Mouse (Mus musculus) monocyte, adult 2 months (primary cell): ENCODE data around the gene 4921536K21Rik.

ENCODE experiments used
- DNase-seq, 2 experiments: peaks; one replicate each; pipeline ENCODE4 v3.0.0; 2022; ENCODE audit warnings: low spot score in 2 of 2, low read depth in 1 of 2

4921536K21Rik gene

DNA sequence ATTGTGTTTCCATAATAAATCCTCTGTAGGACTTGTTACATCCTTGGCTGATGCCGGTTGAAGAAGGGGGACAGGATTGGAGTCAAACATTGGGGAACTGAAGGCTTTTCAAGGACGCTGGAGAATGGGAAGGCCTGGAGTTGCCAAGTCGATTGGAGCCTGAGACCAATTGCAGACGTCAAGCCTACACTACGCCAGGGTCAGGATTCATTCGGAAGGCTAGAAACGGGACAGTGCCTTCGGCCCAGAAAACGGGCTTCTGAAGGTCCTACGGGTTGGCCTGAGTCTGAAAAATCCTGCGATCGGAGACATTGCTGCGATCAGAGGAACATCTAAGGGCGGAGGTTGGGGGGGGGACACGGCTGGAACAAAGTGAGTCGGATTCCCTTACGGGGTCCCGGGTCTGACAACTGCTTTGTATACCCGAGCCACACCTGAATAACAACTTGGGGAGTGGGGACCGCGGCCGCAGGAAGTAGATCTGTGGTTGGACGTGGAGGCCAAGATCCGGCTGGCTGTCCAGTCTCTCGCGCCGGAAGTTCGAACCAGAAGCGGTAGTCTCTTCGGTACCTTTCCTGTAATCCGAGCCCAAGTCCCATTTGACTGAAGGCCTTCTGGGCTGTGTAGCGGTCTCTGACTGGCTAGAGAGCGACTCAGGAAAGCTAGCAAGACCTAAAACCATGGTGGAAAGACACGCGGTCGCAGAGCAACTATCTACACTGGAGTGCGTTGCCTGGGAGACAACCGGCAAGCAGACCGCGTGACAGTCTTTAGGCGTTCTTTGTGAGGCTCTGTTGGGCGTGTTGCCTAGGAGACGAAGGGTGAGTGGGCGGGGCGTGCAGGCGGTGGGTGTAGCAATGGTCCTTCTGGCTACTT, at the start of gene 4921536K21Rik, which contains the start of gene Dusp18:
4921536K21Rik (minus strand) TSS at position 693 of the 876 bp plus-strand sequence.
Dusp18 (plus strand) TSS at position 835 of the 876 bp plus-strand sequence.
- peak; percentile 86 to 92 for DNase-seq

DNA sequence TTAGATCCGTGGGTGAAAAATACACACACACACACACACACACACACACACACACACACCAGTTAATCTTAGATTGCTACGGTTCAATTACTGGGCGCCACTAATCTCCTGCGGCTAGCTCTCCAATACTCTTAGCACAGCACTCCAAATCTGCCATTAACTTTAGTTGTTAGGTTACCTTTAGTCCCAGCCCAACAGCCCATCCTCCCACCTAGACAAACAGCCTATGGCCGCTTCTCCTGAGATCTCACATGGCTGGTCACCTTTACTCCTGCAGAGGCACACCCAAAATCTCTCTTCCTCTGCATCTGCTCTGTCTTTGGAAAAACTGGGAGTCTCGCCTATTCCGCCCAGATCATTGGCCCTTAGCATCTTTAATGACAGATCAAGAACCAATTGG, 46.5 kb upstream of the 4921536K21Rik start:
- no peak for DNase-seq

DNA sequence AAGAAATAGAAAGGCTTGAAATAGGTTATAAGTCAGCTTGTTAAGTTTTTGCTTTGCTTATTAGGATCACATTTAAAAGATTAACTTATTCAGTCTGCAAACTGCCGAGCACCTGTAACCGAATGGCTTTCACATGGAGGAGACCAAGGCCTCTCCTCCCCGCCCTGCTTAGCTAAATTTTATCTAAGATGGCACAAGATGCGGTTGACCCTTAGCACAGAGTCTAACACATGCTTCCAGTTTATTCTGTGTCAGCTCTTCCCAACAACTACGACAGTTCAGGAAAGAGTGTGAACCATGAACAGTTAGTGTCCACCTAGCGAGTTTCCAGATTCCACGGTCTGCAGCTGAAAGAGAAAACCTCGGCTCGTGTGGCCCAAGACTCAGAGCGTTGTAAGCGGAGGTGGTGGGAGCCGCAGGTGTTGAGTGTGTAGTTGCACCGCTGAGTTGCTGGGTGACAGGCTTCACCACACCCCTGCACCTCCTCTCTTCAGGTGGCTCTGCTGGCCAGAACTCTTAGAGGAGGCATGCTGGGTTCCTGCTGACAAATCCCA, 42.5 kb upstream of the 4921536K21Rik start:
- no peak for DNase-seq

DNA sequence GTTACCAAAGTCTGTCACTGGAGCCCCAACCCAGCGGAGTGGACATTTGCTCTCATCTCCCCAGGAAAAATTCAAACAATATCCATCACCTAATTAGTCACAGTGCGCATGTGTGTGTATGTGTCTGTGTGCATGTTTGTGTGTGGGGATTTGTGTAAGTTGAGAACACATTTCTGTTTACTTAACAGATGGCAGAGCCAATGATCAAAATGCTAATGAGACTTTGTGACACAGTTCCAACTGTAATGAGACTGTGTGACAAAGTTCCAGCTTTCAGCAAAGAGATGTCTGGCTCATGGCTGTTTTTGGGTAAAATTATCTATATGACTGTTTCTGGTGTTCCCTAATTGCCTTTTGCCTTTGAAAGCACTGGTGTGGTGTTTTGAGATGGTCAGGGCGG, 41.4 kb upstream of the 4921536K21Rik start:
- no peak for DNase-seq

DNA sequence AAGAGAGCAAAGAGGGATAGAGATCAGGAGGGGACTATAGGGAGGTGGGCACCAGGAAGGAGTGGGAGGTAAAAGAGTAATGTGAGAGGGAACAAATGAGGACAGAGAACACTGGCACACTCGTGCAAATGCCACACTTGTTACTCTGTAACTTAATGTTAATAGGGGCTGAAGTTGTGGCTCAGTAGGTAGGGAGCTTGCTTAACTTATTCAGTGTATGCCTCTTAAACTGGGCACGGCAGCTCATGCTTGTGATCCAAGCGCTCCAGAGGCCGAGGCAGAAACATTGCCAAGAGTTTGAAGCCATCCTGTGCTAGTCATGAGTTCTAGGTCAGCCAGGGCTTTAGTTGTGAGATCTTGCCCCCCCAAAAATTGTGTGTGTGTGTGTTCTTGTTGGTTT, 40.2 kb upstream of the 4921536K21Rik start:
- DNase-seq, result no peak

DNA sequence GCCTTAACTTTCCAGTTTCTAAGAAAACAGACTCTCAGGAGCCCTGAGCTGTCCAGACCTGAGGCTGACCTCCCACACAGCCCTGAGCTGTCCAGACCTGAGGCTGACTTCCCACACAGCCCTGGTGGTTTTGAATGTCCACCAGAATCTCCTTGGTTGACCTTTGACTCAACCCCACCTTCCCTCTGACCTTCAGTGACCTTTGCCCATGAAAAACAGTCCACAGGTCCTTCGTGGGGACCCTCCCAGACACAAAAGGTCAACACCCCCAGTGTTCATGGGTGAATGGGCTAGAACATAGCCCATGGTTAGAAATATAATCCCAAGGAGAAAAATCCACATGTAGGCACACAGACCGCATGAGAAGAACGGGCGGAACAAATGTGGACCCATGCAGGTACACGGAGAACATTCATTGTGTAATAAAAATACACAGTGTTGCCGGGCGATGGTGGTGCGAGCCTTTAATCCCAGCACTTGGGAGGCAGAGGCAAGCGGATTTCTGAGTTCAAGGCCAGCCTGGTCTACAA, 38.9 kb upstream of the 4921536K21Rik start:
- no peak for DNase-seq

DNA sequence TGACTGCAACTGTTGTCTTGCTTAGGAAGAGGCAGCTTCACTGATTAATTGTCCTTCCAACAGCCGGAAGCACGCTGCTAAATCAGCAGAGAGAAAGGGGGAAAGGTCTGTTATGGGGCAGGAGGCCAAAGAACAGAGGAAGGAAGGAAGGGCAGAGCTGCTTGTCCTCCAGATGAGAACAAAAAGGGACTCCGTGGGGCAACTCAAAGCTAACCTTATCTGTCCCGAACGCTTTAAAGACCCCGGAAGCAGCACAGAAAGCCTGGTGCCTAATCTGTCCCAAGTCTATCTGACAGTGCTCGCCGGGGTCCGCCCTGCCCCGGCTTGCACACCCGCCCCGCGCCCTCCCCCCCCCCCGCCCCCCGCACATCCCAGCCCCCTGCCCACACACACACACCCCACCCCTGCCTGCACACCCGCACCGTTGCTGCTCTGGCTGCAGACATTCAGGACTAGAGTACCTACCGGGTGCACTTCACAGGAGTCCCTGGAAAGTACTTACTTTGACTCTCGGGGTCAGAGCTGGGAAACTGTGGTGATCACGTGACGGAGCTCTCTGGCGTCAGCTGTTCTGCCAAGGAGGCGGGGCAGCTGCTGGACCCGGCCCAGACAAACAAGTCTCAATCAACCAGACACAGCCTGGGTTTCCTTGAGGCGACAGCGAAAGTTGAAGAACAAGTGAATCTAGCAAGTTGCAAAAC, 36.8 kb upstream of the 4921536K21Rik start, which contains the start of gene Tcn2:
Tcn2 (minus strand) TSS at position 649 of the 701 bp plus-strand sequence.
- DNase-seq, result peak; percentile 61 to 66

DNA sequence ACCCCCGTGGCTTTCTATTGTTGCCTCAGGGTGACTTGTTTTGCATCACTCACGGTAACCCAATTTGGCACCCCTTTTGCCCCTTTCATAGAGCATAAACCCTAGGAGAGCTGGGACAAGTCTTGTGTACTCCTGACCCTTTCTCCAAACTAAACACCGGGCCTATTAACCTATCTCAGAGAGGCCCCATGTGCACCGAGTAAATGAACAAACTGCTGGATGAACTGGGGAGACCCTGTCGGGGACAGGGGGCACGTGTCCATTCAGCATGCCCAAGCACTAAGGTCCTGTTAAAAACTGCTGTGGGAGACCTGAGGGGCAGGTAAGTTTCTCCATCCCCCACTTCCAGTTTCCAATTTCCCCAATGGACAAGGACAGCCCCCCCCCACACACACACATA, 36.0 kb upstream of the 4921536K21Rik start:
- no peak for DNase-seq

DNA sequence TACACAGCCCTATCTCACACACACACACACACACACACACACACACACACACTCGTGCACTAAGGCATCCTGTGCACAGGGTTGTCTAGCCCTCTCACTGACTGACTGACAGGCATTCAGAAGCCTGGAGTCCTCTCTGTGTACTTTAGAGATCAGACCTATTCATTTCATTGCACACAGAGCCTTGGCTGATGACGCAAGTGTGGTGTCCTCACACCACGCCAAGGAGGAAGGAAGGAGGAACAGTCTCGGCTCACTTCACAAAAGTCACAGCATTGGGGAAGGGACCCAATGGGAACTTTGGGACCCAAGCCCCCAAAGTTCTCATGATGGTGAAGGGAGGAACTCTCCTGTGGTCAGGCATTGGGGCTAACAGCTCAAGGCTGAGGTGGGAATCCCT, 35.1 kb upstream of the 4921536K21Rik start:
- DNase-seq, result peak in 1 of 2 experiments; percentile 49

DNA sequence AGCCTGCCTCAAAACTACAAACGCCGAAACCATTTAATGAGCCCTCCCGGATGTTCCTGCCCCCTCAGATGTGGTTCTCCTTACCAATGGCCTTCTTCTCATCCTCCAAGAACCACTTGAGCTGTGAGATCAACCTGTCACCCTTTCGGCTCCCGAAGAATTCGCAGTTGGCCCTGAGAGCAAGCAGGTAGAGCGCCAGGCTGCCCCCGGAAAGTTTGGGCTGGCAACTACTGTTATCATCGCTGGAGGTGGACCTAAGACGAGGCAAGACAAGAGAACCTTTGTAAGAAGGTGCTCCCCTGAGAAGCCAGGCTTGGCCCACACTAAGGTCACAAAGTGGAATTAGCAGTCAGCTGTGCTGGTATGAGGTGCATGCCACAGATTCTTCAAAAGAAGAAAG, 31.0 kb upstream of the 4921536K21Rik start:
- no peak for DNase-seq

DNA sequence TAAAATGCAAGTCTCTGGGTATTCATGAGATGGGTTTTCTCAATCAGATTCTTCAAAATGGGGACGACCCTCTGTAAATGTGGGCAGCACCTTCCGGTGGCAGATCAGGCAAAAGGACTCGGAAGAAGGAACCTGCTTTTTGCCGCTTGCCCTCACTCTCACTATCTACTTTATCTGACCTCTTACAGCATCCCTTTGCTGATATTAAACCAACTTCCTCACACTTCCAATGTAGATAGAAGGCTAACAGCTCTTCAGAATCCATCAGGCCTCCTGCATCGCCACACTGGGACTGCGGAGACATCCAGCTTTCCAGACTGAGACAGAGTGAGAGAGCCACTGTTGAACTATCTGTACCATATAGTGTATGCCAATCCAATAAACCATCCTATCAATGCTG, 27.8 kb upstream of the 4921536K21Rik start:
- DNase-seq, result no peak

DNA sequence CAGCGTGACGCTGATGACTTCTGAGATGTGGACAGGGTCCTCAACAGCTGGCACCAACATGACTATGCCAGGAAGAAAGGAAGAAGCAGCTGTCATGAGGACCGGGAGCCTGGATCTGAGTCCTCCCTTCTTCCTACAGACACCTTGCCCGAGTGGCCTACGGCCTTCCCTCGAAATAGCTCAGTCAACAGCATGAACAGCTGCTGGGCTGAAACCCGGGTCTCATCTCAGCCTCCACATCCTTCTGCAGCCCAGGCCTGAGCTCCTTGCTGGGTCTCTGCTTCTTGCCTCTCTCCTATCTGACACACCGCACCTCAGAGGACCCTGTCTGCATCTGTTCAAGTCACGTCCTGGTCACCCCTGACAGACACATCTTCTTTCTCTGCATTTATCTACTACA, 27.2 kb upstream of the 4921536K21Rik start:
- DNase-seq, result no peak

DNA sequence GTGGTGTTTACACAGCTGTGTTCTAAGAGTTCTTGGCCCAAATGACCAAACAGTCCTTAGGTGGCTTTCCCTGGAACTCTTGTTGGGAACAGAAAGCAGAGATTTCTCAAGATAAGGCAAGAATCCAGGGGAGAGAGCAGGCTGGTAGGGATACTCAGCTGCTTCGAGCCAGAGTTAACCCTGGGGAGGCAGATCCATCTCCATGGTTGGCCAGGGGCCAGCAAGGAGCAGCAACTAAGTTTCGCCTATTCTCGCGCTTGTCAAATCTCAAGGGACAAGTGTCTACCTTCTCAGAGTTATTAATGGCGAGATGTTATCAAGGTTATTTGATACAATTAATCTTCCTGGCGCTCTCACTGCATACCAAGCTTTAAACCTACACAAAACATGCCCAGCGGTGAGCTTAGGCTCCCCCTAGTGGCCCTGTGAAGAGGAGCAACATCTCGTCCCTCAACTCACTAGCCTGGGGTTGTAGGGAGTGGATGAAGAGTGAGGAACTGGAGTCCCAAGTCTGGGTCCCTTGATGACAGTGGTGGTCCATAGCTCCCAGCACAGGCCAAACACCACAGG, 26.5 kb upstream of the 4921536K21Rik start:
- peak in 1 of 2 experiments; percentile 23 for DNase-seq

DNA sequence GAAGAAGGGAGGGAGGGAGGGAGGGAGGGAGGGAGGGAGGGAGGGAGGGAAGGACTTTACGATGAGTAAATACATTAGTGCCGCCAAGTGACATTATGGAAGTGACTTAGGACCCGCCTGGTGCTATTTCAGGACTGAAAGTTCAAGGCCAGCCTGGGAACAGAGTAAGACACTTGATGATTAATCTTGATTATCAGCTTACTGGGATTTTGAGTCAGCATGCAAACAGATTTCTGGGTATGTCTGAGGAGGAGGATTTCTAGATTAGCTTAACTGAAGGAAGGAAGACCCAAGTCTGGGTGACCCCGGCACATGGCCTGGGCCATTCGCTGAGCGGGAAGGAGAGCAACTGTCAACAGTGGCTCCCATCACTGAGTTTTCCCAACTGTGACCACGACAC, 25.6 kb upstream of the 4921536K21Rik start:
- DNase-seq, result no peak

DNA sequence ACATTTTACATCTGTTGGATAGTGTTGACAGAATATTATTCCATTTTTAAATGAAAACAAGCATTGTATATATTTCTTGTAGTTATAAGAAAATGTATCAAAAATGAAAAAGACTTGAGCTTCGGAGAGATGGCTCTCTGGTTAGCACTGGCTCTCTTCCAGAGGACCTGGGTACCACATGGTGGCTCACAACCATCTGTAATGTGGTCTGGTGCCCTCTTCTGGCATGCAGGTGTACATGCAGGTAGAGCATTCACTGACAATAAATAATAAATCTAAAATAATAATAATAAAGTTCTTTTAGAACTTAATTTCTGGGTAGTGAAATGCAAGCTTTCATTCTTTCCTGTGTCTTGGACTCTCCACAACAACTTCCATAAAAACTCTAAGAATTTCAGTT, 23.8 kb upstream of the 4921536K21Rik start:
- DNase-seq, result no peak

DNA sequence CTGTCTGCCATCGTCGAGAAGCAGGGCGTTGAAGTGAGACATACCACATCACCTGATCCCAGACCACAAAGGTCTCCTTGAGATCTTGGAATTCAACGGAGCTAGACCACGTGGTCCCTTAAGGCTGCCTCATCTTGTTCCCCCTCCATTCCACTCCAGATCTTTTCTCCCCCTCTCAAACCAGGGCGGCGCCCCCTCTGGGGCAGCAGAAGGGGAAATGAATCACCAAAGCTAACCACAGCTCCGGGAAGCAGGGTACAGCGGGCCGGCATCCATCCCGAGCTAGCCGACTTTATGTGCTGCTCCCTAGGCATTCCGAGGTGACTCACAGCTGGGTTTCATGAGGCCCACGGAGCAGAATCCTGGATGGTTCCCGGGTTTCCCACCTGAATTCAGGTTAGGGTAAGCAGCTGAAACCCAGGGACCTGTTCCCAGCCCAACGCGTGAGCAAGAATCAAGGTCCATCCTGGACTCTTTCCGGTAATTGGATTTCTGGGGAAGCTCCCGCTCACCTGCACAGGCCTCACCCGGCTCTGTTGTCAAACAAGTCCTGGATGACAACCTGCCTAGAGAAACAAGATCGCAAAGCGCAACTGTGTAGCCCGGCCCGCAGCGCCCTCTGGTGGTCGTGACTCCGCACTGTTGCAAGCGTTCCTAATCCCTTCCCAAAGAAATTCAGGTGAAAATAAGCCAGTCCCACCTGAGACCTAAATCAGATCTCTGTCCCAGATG, 19.4 kb upstream of the 4921536K21Rik start, which contains the start of gene Slc35e4:
Slc35e4 (minus strand) TSS at position 556 of the 732 bp plus-strand sequence.
- DNase-seq, result peak; percentile 73

DNA sequence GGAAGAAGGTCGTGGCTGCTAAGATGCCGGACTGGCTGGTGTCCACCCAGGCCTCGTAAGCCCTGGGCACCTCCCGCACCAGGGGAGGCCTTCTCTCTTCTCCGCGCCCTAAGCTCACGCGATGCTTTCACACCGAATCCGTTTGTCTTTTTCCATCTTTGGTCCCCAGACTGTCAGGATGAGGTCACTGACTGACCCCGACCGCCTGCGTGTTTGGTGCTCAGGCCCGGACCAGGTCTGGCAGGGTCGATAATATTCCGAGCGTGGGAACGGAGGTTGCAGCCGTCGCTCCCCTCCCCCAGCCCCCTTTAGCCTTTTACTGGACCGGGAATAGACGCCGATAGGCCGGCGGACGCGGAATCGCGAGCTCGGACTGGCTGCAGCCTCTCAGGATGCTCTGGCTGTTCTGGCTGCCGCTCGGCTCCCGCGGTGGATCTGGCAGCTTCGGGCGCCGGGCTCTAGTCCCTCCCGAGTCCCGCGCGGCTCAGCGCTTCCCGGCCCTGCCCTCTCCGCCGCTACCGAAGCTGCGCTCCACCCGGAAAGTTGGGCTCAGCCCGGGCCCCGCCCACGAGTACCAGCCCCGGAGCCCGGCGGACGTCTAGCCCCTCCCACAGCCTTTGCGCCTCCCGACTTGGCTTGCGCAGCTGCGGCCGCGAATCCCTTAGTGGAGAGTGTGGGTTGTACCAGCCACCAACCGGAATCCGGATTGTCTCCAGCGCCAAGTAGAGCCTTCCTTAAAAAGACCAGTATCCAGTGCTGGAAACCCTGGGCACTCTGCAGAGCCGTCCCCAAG, 18.6 kb upstream of the 4921536K21Rik start:
- peak; percentile 82 to 85 for DNase-seq

DNA sequence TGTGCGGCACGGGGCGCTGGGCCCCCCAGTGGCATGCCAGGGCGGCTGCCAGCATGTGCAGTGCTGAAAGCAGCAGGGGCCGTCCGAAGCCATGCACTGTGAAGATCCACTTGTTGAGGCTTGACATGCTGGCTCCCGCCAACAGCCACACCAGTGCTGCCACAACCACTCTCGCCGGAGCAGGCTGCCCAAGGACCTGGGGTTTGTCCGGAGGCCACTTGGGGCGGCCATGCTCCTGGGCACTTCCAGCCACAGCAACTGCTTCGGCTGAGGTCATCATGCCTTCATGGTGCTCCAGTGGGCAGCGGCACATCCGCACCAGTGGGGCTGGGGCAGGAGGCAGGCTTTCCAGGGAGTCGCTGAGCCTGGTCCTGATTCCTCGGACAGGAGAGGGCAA, 18.0 kb upstream of the 4921536K21Rik start:
- DNase-seq, result no peak

DNA sequence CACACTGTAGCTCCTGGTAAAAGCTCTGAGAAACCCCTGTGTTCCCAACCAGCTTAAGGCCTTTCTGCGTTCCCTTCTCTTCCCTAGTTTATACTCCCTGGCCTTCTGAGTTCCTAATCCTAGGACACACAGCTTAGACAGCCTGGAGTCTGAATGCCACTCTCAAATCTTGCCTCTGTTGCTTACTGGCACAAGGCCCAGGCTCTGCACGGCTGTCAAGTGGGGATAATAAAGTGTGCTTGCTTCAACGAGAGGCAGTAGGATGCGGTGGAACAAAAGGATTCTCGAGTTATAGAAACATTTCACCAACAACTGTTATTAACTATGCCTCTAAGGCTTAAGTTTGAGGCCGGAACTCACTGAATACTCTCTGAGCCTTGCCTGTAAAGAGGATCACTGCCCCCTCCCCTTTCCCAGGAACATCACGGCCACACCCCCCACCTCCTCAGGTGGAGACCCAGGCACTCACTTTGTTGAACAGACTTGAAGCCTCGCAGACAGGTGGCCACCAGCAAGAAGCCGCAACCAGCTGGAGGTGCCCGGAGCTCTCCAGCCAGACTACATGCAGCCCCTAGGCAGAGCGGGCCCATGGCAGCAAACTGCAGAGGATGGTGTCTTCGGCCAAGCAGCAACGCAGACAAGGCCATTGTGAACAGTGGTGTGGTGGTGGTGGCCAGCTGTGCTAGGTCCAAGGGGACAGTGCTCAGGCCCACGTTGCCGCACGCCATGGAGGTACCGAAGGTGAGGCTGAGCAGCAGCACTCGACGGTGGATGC, 17.4 kb upstream of the 4921536K21Rik start:
- no peak for DNase-seq
